Mouse (Mus musculus): Measurements from ENCODE around the gene Zfp609. TPM values are rescaled to one million over a fixed set of nuclear protein-coding genes. Genes with fewer than 3 reads are reported as not detected.
A peak's percentile ranks its signal among the peaks of the same experiment; 100 is the strongest.

The Zfp609 gene
- polyA plus RNA-seq (2014; fragmentation: Nextera tagmentation; extraction: Ambion mirVana), result 9.2 and 12.5 TPM in 2 replicates

GRCm38 (mm10) chr9:65827344-65828015, at the start of gene Zfp609:
TSS of gene Zfp609 (minus strand) at chr9:65827564.
- WGBS, result under 1% methylated on average over 20 of the region's 76 CpGs
- Histone ChIP-seq H3K27ac (ENCODE audit: low read depth, low read length) (peak within 1 kb of the TSS; percentile 99), H3K9me3 (ENCODE audit: control insufficient read depth, low read length) (no peaks in the 10 kb centered on the region), H3K4me1 (replicated peaks; ENCODE audit: control insufficient read depth, insufficient read depth, low read length) (0 out of 2 replicates have a peak, but pooled peaks cover 3% of the 10 kb centered on the region), H3K4me3 (ENCODE audit: low read depth, low read length) (peak within 1 kb of the TSS; percentile 86), H3K9ac (ENCODE audit: low read depth, low read length) (peak within 1 kb of the TSS; percentile 89), H3K4me2 (replicated peaks; ENCODE audit: low read depth, low read length) (peak within 1 kb of the TSS; percentile 53), H3K36me3 (ENCODE audit: control insufficient read depth, insufficient read depth, low read length) (no peaks in the 10 kb centered on the region), H3K27me3 (ENCODE audit: control insufficient read depth, insufficient read depth, low read length) (no peaks in the 10 kb centered on the region)
- DNase-seq (ENCODE audit: low spot score) (peak; percentile 100), ATAC-seq (ENCODE audit: low FRiP score) (peak; percentile 82)

- no peak overlapping the region for H3K4me3 ChIP-seq (ENCODE audit: low read depth, low read length)
- H3K36me3 ChIP-seq (ENCODE audit: control insufficient read depth, insufficient read depth, low read length), result 0 out of 2 replicates have a peak, but pooled peaks cover 2% of the 10 kb centered on the region
- WGBS, result 61% methylated on average over 1 of the region's 1 CpGs
- ATAC-seq (ENCODE audit: low FRiP score) (no peak), DNase-seq (ENCODE audit: low spot score) (no peak)
- H3K9me3 ChIP-seq (ENCODE audit: control insufficient read depth, low read length), result no peaks in the 10 kb centered on the region
- H3K4me1 ChIP-seq (replicated peaks; ENCODE audit: control insufficient read depth, insufficient read depth, low read length), result no peaks in the 10 kb centered on the region
- H3K9ac ChIP-seq (ENCODE audit: low read depth, low read length), result no peak overlapping the region
- no peak overlapping the region for H3K27ac ChIP-seq (ENCODE audit: low read depth, low read length)
- no peaks in the 10 kb centered on the region for H3K27me3 ChIP-seq (ENCODE audit: control insufficient read depth, insufficient read depth, low read length)
- no peak overlapping the region for H3K4me2 ChIP-seq (replicated peaks; ENCODE audit: low read depth, low read length)
Observed at GRCm38 (mm10) chr9:65859656-65860055, 32.3 kb upstream of the Zfp609 start.

GRCm38 (mm10) chr9:65850203-65850602, 22.8 kb upstream of the Zfp609 start:
- Histone ChIP-seq H3K27ac (ENCODE audit: low read depth, low read length) (no peak overlapping the region), H3K27me3 (ENCODE audit: control insufficient read depth, insufficient read depth, low read length) (no peaks in the 10 kb centered on the region), H3K36me3 (ENCODE audit: control insufficient read depth, insufficient read depth, low read length) (no peaks in the 10 kb centered on the region), H3K9ac (ENCODE audit: low read depth, low read length) (no peak overlapping the region), H3K9me3 (ENCODE audit: control insufficient read depth, low read length) (no peaks in the 10 kb centered on the region), H3K4me2 (replicated peaks; ENCODE audit: low read depth, low read length) (no peak overlapping the region), H3K4me3 (ENCODE audit: low read depth, low read length) (no peak overlapping the region), H3K4me1 (replicated peaks; ENCODE audit: control insufficient read depth, insufficient read depth, low read length) (no peaks in the 10 kb centered on the region)
- no peak for ATAC-seq (ENCODE audit: low FRiP score)
- WGBS, result 23% methylated on average over 1 of the region's 1 CpGs
- peak; percentile 9 for DNase-seq (ENCODE audit: low spot score)

- Histone ChIP-seq H3K9ac (ENCODE audit: low read depth, low read length) (no peak overlapping the region), H3K4me3 (ENCODE audit: low read depth, low read length) (no peak overlapping the region), H3K27me3 (ENCODE audit: control insufficient read depth, insufficient read depth, low read length) (no peaks in the 10 kb centered on the region), H3K36me3 (ENCODE audit: control insufficient read depth, insufficient read depth, low read length) (no peaks in the 10 kb centered on the region), H3K4me1 (replicated peaks; ENCODE audit: control insufficient read depth, insufficient read depth, low read length) (no peaks in the 10 kb centered on the region), H3K4me2 (replicated peaks; ENCODE audit: low read depth, low read length) (no peak overlapping the region), H3K27ac (ENCODE audit: low read depth, low read length) (no peak overlapping the region), H3K9me3 (ENCODE audit: control insufficient read depth, low read length) (no peaks in the 10 kb centered on the region)
- no peak for DNase-seq (ENCODE audit: low spot score)
- ATAC-seq (ENCODE audit: low FRiP score), result no peak
Observed at GRCm38 (mm10) chr9:65848154-65848553, 20.8 kb upstream of the Zfp609 start.

GRCm38 (mm10) chr9:65844421-65845165, 17.2 kb upstream of the Zfp609 start:
- no peak overlapping the region for H3K27ac ChIP-seq (ENCODE audit: low read depth, low read length)
- H3K9ac ChIP-seq (ENCODE audit: low read depth, low read length), result no peak overlapping the region
- no peak for ATAC-seq (ENCODE audit: low FRiP score)

GRCm38 (mm10) chr9:65839841-65840240, 12.5 kb upstream of the Zfp609 start:
- Histone ChIP-seq H3K4me3 (ENCODE audit: low read depth, low read length) (no peak overlapping the region), H3K9ac (ENCODE audit: low read depth, low read length) (no peak overlapping the region), H3K4me1 (replicated peaks; ENCODE audit: control insufficient read depth, insufficient read depth, low read length) (no peaks in the 10 kb centered on the region), H3K27me3 (ENCODE audit: control insufficient read depth, insufficient read depth, low read length) (no peaks in the 10 kb centered on the region), H3K36me3 (ENCODE audit: control insufficient read depth, insufficient read depth, low read length) (no peaks in the 10 kb centered on the region), H3K27ac (ENCODE audit: low read depth, low read length) (no peak overlapping the region), H3K9me3 (ENCODE audit: control insufficient read depth, low read length) (no peaks in the 10 kb centered on the region), H3K4me2 (replicated peaks; ENCODE audit: low read depth, low read length) (no peak overlapping the region)
- WGBS, result 93% methylated on average over 1 of the region's 1 CpGs
- ATAC-seq (ENCODE audit: low FRiP score), result no peak
- no peak for DNase-seq (ENCODE audit: low spot score)

More at GRCm38 (mm10) chr9:65844421-65845165, 17.2 kb upstream of the Zfp609 start:
- Histone ChIP-seq H3K4me1 (replicated peaks; ENCODE audit: control insufficient read depth, insufficient read depth, low read length) (no peaks in the 10 kb centered on the region), H3K36me3 (ENCODE audit: control insufficient read depth, insufficient read depth, low read length) (no peaks in the 10 kb centered on the region), H3K4me3 (ENCODE audit: low read depth, low read length) (no peak overlapping the region), H3K27me3 (ENCODE audit: control insufficient read depth, insufficient read depth, low read length) (no peaks in the 10 kb centered on the region), H3K4me2 (replicated peaks; ENCODE audit: low read depth, low read length) (no peak overlapping the region), H3K9me3 (ENCODE audit: control insufficient read depth, low read length) (no peaks in the 10 kb centered on the region)
- DNase-seq (ENCODE audit: low spot score), result no peak
- WGBS, result 65% methylated on average over 7 of the region's 7 CpGs

GRCm38 (mm10) chr9:65836916-65837315, 9.6 kb upstream of the Zfp609 start:
- no peak overlapping the region for H3K4me3 ChIP-seq (ENCODE audit: low read depth, low read length)
- ATAC-seq (ENCODE audit: low FRiP score), result no peak

GRCm38 (mm10) chr9:65834628-65835354, 7.4 kb upstream of the Zfp609 start:
- H3K36me3 ChIP-seq (ENCODE audit: control insufficient read depth, insufficient read depth, low read length), result no peaks in the 10 kb centered on the region
- 80% methylated on average over 10 of the region's 10 CpGs for WGBS
- H3K4me2 ChIP-seq (replicated peaks; ENCODE audit: low read depth, low read length), result no peak overlapping the region
- ATAC-seq (ENCODE audit: low FRiP score) (no peak), DNase-seq (ENCODE audit: low spot score) (no peak)
- no peaks in the 10 kb centered on the region for H3K9me3 ChIP-seq (ENCODE audit: control insufficient read depth, low read length)
- no peaks in the 10 kb centered on the region for H3K27me3 ChIP-seq (ENCODE audit: control insufficient read depth, insufficient read depth, low read length)
- no peak overlapping the region for H3K9ac ChIP-seq (ENCODE audit: low read depth, low read length)
- H3K4me3 ChIP-seq (ENCODE audit: low read depth, low read length), result no peak overlapping the region
- peak overlapping the region; percentile 40; the same call in 1 of the 2 replicates for H3K27ac ChIP-seq (ENCODE audit: low read depth, low read length)
- no peaks in the 10 kb centered on the region for H3K4me1 ChIP-seq (replicated peaks; ENCODE audit: control insufficient read depth, insufficient read depth, low read length)

More at GRCm38 (mm10) chr9:65836916-65837315, 9.6 kb upstream of the Zfp609 start:
- H3K36me3 ChIP-seq (ENCODE audit: control insufficient read depth, insufficient read depth, low read length), result no peaks in the 10 kb centered on the region
- no peaks in the 10 kb centered on the region for H3K9me3 ChIP-seq (ENCODE audit: control insufficient read depth, low read length)
- no peak overlapping the region for H3K9ac ChIP-seq (ENCODE audit: low read depth, low read length)
- DNase-seq (ENCODE audit: low spot score), result no peak
- no peak overlapping the region for H3K27ac ChIP-seq (ENCODE audit: low read depth, low read length)
- no peak overlapping the region for H3K4me2 ChIP-seq (replicated peaks; ENCODE audit: low read depth, low read length)
- no peaks in the 10 kb centered on the region for H3K27me3 ChIP-seq (ENCODE audit: control insufficient read depth, insufficient read depth, low read length)
- H3K4me1 ChIP-seq (replicated peaks; ENCODE audit: control insufficient read depth, insufficient read depth, low read length), result no peaks in the 10 kb centered on the region
